Mouse (Mus musculus): Measurements from ENCODE around the gene Fgfr2. TPM values are rescaled to one million over a fixed set of nuclear protein-coding genes. Genes with fewer than 3 reads are reported as not detected.
A peak's percentile ranks its signal among the peaks of the same experiment; 100 is the strongest.

Fgfr2 gene
- total and polyA plus RNA-seq, 2 experiments from 2014 or later = 17.1 to 47.6 TPM

GRCm38 (mm10) chr7:133066776-133067175 lies 56.4 kb downstream of the Fgfr2 start:
- H3K27me3 ChIP-seq (ENCODE audit: insufficient read depth, low read length) = no peaks in the 10 kb centered on the region
- no peaks in the 10 kb centered on the region for H3K9me3 ChIP-seq (ENCODE audit: low read length)
- H3K4me3 ChIP-seq (ENCODE audit: low read depth, low read length) = no peak overlapping the region
- no peak overlapping the region for H3K9ac ChIP-seq
- DNase-seq = peak; percentile 70
- peak overlapping the region; percentile 17; the same call in 1 of the 2 replicates for H3K27ac ChIP-seq (ENCODE audit: low read depth, low read length)
- no peaks in the 10 kb centered on the region for H3K36me3 ChIP-seq (ENCODE audit: insufficient read depth)
- H3K4me1 ChIP-seq (ENCODE audit: insufficient read depth) = peaks cover 21% of the 10 kb centered on the region
- TF ChIP-seq CTCF (IDR thresholded peaks at IDR 0.05; ENCODE audit: low read depth) = no peak
- peak; percentile 60 for ATAC-seq
- 7% methylated on average over 6 of the region's 6 CpGs for WGBS
- H3K4me2 ChIP-seq (ENCODE audit: low read depth) = no peak overlapping the region

- Histone ChIP-seq H3K4me3 (ENCODE audit: low read depth, low read length) (no peak overlapping the region), H3K36me3 (ENCODE audit: insufficient read depth) (no peaks in the 10 kb centered on the region), H3K4me1 (ENCODE audit: insufficient read depth) (peaks cover 18% of the 10 kb centered on the region), H3K27ac (ENCODE audit: low read depth, low read length) (no peak overlapping the region), H3K27me3 (ENCODE audit: insufficient read depth, low read length) (no peaks in the 10 kb centered on the region), H3K9ac (no peak overlapping the region), H3K9me3 (ENCODE audit: low read length) (no peaks in the 10 kb centered on the region), H3K4me2 (ENCODE audit: low read depth) (no peak overlapping the region)
- no peak for TF ChIP-seq CTCF (IDR thresholded peaks at IDR 0.05; ENCODE audit: low read depth)
- DNase-seq (no peak), ATAC-seq (no peak)
- WGBS = 93% methylated on average over 3 of the region's 3 CpGs
Observed at GRCm38 (mm10) chr7:133062055-133062454, 61.1 kb downstream of the Fgfr2 start.

- no peak overlapping the region for H3K4me3 ChIP-seq (ENCODE audit: low read depth, low read length)
- H3K36me3 ChIP-seq (ENCODE audit: insufficient read depth) = no peaks in the 10 kb centered on the region
- H3K4me1 ChIP-seq (ENCODE audit: insufficient read depth) = 0 out of 2 replicates have a peak, but pooled peaks cover 8% of the 10 kb centered on the region
- no peak for TF ChIP-seq CTCF (IDR thresholded peaks at IDR 0.05; ENCODE audit: low read depth)
- H3K4me2 ChIP-seq (ENCODE audit: low read depth) = no peak overlapping the region
- no peak overlapping the region for H3K9ac ChIP-seq
- ATAC-seq (no peak), DNase-seq (no peak)
- H3K27me3 ChIP-seq (ENCODE audit: insufficient read depth, low read length) = no peaks in the 10 kb centered on the region
- H3K27ac ChIP-seq (ENCODE audit: low read depth, low read length) = no peak overlapping the region
- H3K9me3 ChIP-seq (ENCODE audit: low read length) = no peaks in the 10 kb centered on the region
- 69% methylated on average over 6 of the region's 6 CpGs for WGBS
Observed at GRCm38 (mm10) chr7:133060170-133060569, 63.0 kb downstream of the Fgfr2 start.

- whole genome bisulfite sequencing = 48% methylated on average over 9 of the region's 9 CpGs
- no peak for DNase-seq
- Histone ChIP-seq H3K4me3 (ENCODE audit: low read depth, low read length) (no peak overlapping the region), H3K9me3 (ENCODE audit: low read length) (no peaks in the 10 kb centered on the region), H3K27me3 (ENCODE audit: insufficient read depth, low read length) (no peaks in the 10 kb centered on the region), H3K27ac (ENCODE audit: low read depth, low read length) (no peak overlapping the region), H3K4me1 (ENCODE audit: insufficient read depth) (0 out of 2 replicates have a peak, but pooled peaks cover 8% of the 10 kb centered on the region), H3K9ac (no peak overlapping the region), H3K36me3 (ENCODE audit: insufficient read depth) (no peaks in the 10 kb centered on the region), H3K4me2 (ENCODE audit: low read depth) (no peak overlapping the region)
- TF ChIP-seq CTCF (IDR thresholded peaks at IDR 0.05; ENCODE audit: low read depth) = no peak
- ATAC-seq = peak; percentile 50; the same call in 1 of the 2 replicates
Observed at GRCm38 (mm10) chr7:133059517-133060104, 63.5 kb downstream of the Fgfr2 start.

DNA sequence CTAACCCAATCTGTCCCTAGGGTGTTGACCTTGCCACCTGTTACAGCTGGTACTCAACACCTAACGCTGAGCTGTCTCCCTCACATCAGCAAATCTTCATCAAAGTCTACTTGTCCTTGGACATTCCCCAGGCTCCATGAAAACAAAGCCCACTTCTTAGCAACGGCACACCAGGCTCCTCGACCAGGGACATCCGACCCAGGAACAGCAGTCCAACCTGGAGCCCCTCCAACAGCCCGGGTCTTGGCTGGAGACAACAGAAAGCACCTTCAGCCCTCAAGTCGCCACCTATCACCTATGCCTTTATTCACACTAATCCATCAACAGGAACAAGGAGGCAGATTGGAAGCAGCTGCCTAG lies 64.0 kb downstream of the Fgfr2 start:
- no peaks in the 10 kb centered on the region for H3K36me3 ChIP-seq (ENCODE audit: insufficient read depth)
- H3K27me3 ChIP-seq (ENCODE audit: insufficient read depth, low read length) = no peaks in the 10 kb centered on the region
- H3K4me2 ChIP-seq (ENCODE audit: low read depth) = no peak overlapping the region
- no peak overlapping the region for H3K9ac ChIP-seq
- H3K4me1 ChIP-seq (ENCODE audit: insufficient read depth) = 0 out of 2 replicates have a peak, but pooled peaks cover 8% of the 10 kb centered on the region
- H3K4me3 ChIP-seq (ENCODE audit: low read depth, low read length) = no peak overlapping the region
- H3K27ac ChIP-seq (ENCODE audit: low read depth, low read length) = no peak overlapping the region
- no peak for TF ChIP-seq CTCF (IDR thresholded peaks at IDR 0.05; ENCODE audit: low read depth)
- WGBS = 57% methylated on average over 6 of the region's 6 CpGs
- ATAC-seq (no peak), DNase-seq (no peak)
- no peaks in the 10 kb centered on the region for H3K9me3 ChIP-seq (ENCODE audit: low read length)

GRCm38 (mm10) chr7:133058496-133059149 lies 64.5 kb downstream of the Fgfr2 start:
- Histone ChIP-seq H3K27me3 (ENCODE audit: insufficient read depth, low read length) (no peaks in the 10 kb centered on the region), H3K4me2 (ENCODE audit: low read depth) (no peak overlapping the region), H3K27ac (ENCODE audit: low read depth, low read length) (no peak overlapping the region), H3K4me3 (ENCODE audit: low read depth, low read length) (no peak overlapping the region), H3K4me1 (ENCODE audit: insufficient read depth) (0 out of 2 replicates have a peak, but pooled peaks cover 8% of the 10 kb centered on the region), H3K36me3 (ENCODE audit: insufficient read depth) (no peaks in the 10 kb centered on the region), H3K9ac (no peak overlapping the region), H3K9me3 (ENCODE audit: low read length) (no peaks in the 10 kb centered on the region)
- no peak for TF ChIP-seq CTCF (IDR thresholded peaks at IDR 0.05; ENCODE audit: low read depth)
- WGBS = 94% methylated on average over 12 of the region's 12 CpGs
- no peak for ATAC-seq
- DNase-seq = no peak

DNA sequence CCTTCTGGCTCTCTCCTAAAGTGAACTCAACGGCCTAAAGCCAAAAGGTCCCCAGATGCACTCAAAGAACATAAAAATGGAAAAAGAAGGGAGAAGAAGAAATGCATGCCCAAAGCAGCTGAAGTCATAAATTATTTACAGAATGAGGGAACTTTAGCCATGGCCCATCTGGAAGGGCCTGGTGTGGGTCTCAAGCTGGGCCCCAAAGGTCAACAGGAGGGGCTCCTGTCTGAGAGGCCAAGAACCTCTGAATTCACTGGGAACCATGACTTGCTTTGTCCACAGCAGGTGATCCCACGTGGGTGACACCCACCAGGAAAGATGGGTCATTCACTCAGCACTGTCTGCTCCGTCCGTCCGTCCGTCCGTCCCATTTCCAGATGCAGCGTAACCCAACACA lies 66.2 kb downstream of the Fgfr2 start:
- ATAC-seq = no peak
- H3K4me1 ChIP-seq (ENCODE audit: insufficient read depth) = 0 out of 2 replicates have a peak, but pooled peaks cover 8% of the 10 kb centered on the region
- H3K36me3 ChIP-seq (ENCODE audit: insufficient read depth) = peaks cover 3% of the 10 kb centered on the region; the same call in 1 of the 2 replicates
- 94% methylated on average over 8 of the region's 8 CpGs for WGBS
- H3K27ac ChIP-seq (ENCODE audit: low read depth, low read length) = no peak overlapping the region
- no peaks in the 10 kb centered on the region for H3K9me3 ChIP-seq (ENCODE audit: low read length)
- no peak for DNase-seq
- H3K27me3 ChIP-seq (ENCODE audit: insufficient read depth, low read length) = no peaks in the 10 kb centered on the region
- H3K4me2 ChIP-seq (ENCODE audit: low read depth) = no peak overlapping the region
- no peak for TF ChIP-seq CTCF (IDR thresholded peaks at IDR 0.05; ENCODE audit: low read depth)
- H3K4me3 ChIP-seq (ENCODE audit: low read depth, low read length) = no peak overlapping the region
- H3K9ac ChIP-seq = no peak overlapping the region

Data from forebrain, postnatal 0 days (tissue).